Mouse (Mus musculus) left cerebral cortex, adult 11 months (tissue): ENCODE data around the gene Ephx1.
"Not testable (repeated sequence)": the region's sequence is repeated elsewhere in the genome, so short reads cannot be mapped to it uniquely, and the experiment has no call there.

ENCODE experiments used
- DNase-seq: peaks from one replicate; pipeline ENCODE4 v3.0.0; 2022; ENCODE audit warnings: low spot score

Gene Ephx1

DNA sequence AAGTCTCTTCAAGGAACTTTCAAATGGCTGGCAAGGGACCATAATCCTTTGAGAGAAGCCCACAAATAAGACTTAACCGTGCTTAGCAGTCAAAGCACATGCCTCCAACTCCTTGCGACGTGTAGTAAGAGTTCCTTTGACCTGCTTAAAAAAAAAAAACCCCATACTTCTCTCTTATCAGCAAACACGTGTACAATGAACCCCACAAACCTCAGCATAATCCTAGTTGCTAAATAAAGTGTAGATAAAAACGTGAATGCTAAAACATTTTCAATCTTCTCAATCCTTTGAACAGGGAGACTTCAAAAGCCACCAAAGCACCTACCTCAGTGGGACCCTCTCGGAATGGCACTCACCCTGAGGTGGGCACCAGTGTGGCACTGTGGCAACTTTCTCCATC, 7.3 kb downstream of the Ephx1 start:
- DNase-seq, result no peak

DNA sequence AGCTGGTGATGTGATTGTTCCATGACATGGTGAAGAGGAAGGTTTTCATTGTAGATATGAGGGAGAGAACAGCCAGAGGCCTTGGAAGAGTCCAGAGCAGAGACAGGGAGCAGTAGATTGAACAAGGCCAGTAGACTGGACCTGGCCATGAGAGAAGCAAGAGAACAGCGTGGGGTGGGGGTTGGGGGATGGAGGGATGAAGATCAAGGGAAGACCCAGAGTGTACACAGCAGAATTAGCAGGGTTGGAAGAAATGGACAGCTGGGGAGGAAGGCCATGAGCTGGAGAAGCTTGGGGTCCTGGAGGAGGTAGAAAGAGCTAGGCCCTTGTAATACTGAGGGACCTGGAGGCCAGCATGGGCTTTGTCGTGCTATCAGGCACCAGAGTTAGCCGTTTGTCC, 8.3 kb downstream of the Ephx1 start:
- DNase-seq, result no peak

GRCm38 (mm10) chr1:181011601-181012000, 9.1 kb downstream of the Ephx1 start:
- DNase-seq, result no peak

DNA sequence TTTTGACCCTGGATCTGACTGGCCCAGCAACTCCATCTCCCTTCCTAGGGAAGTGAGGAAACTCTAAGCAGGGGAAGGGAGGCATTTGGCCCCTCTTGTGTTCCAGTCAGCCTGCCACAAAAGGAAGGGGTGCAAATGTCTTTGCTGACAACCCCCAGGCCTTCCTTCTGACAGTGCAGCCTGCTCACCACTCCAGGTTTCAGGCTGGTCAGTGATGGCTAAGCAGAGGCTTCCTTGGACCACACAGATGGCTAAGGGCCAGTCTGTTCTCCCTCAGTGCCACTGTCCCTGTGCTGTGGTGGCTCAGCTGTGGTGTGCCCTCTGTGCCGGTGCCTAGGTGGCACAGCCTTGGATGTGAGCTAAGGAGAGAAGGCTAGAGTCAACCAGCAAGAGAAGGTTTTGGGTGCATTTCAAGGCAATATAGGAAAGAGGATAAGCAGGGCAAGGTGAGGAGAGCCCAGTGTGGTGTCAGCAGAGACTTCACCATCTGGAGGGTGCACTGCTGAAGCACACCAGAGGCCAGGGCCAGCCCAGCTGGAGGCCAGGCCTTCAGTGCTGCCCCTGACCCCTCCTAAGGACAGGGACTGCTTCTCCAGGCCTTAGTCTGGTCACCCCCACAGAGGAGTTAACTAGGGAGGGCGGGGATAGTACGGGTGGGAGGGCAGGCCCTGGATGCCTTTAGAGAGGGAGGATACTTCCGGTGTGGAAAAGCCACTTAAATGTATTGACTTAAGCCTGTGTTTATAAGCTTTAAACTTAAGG, 10.4 kb downstream of the Ephx1 start:
- no peak for DNase-seq

DNA sequence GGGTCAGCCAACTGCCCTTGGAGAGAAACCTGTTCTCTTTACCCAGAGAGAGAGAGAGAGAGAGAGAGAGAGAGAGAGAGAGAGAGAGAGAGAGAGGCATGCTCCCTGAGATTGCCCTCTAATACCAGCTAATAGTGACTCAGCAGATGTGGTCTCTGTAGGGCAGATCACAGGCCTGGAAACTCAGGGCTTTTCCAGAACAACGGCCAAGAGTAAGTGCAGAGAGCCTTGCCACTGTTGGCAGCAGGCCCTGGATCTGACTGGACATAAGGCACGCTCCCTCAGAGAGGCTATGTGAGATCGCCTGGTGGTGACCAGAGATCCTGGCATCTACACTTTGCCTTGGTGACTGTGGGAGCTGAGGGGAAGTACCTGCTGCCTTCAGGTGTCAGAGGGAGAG, 10.9 kb downstream of the Ephx1 start:
- no peak for DNase-seq

DNA sequence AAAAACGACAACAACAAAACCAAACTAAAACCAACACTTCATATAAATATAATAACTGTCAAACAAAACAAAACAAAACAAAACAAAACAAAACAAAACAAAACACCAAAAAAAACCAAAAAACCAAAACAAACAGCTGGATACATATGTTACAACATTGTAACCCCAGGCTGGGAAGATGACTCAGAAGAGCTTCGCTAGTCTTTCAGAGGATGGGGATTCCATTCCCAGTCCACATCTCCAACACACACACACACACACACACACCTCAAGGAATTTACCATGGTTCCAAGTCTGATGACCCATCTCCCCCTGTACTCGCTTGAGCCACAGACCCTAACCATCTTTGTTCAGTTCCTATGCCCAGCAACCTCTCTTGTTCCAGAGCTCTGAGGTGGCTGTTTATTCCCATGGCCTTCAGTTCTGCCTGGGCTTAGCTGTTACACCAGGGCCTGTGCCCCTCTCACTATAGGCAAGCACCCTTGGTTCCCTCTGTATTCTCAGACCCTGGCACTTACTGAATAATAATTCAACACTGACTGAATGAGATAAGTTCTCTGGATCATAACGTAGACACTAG, 11.6 kb downstream of the Ephx1 start:
- DNase-seq, result no peak

DNA sequence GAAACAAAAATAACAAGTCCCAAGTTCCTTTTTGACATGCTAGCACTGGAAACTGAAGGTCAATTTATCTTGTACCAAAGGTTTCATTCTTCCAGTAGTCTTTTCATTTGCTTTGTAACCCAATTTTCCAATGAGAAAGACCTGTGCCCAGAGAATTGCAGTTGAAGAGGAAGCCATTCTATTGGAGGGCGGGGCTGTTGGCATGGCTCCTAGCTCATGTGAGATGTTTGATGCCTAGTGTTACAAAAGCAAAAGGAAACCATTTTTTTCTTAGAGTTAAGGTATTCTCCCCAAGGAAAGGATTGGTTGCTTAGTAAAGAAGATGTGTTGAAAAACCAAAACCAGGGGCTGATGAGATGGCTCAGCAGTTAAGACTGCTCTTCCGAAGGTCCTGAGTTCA, 12.4 kb downstream of the Ephx1 start:
- DNase-seq, result no peak

GRCm38 (mm10) chr1:181007831-181008230, 12.9 kb downstream of the Ephx1 start:
- DNase-seq, result no peak

DNA sequence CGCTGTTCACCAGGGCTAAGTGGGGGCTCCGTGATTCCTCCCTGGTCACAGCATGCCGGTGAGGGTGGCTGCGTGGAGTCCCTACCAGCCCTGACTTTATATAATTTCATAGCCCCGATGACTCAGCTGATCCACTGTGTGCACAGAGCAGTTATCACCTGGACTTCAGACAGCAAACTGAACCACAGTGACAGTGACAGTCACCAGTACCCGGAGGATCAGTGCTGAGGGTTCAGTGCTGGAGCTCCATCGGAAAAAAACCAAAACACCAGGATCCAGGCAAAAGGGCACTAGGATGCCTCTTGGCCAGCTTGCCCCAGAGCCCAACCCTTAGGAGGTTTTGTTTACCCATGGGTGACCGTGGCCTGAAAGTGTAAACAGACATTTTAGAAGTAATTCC, 15.4 kb downstream of the Ephx1 start:
- DNase-seq, result no peak

- no peak for DNase-seq
These were observed 16.9 kb downstream of the Ephx1 start for GRCm38 (mm10) chr1:181003790-181004189.

DNA sequence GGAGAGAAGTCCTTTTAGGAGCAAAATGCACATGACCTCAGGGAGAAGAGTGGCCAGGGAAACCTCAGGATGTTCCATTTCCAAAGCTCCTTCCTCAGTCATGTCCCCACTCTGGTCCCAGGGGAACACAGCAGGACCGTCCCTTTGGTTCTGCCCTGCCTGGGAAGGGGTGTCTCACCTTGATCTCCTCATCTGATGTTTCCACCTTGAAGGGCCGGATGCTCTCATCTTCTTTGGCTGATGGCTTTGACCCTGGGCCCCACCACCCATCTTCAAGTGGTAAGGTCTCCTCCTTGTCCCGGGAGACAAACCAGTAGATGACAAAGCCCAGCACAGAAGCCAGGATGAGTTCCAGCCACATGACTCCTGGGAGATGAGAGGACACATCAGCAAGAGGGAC, 19.1 kb downstream of the Ephx1 start:
- DNase-seq, result no peak

GRCm38 (mm10) chr1:181001217-181001616, 19.5 kb downstream of the Ephx1 start:
- DNase-seq, result no peak

GRCm38 (mm10) chr1:181000501-181001092, 20.1 kb downstream of the Ephx1 start:
- DNase-seq, result no peak

GRCm38 (mm10) chr1:180992142-180992541, 28.6 kb downstream of the Ephx1 start:
- DNase-seq, result no peak

DNA sequence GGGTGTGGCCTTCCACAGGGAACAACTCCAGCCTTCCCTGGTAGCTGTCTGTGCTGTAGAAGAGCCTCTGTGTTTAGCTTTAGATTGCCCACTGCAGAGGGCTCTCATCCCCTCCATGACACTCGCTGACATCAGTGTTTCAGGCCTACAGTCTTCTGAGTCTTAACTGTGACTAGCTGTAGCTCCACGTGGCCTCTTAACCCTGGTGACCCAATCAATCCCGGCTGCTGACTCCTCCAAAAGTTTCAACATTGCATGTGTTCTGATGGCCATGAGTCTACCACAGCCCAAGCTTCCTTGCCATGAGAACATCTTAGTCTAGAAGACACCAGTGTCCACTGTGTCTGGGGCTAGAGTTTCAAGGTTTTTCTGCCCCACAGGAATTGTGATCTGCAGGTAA, 30.0 kb downstream of the Ephx1 start:
- no peak for DNase-seq

DNA sequence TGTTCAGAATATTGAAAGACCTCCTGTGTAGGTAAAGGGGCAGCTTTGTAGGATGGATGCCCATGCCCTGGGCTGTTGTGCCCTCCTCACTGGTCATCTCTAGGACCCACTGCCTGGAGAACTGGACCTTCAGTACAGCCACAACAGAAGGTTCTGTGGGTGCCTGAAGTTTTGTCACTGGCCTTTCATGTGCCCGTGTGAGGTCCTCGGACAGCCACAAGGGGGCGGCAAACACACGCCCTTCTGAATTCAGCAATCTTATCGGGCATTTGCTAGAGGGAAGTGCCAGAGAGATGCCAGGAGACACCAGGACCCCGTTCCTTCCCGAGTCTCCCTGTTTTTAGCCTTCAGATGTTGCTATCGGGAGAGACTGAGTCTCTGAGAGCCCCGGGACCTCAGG, 32.9 kb downstream of the Ephx1 start:
- DNase-seq, result no peak

GRCm38 (mm10) chr1:180986701-180987100, 34.0 kb downstream of the Ephx1 start:
- DNase-seq, result no peak

- DNase-seq, result not testable (repeated sequence)
These were observed 39.2 kb downstream of the Ephx1 start for GRCm38 (mm10) chr1:180981298-180982046.

DNA sequence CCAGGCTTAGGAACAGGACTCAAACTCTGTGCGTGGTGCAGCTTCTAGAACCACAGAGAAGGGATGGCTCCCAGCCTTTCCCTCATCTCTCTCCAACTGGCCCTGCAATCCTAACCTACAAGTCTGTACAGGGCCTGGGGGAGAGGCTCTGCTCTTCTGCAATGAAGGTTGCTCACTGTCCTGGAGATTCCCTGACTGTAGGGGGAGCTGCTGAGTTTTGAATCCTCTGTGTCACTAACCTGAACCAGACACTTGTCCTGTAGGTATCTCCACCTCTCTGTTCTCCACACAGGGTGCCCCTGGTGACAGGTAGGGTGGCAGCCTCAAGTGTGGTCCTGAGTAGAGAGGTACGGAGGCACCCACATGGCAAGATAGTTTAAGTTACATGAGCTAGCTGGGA, 40.2 kb downstream of the Ephx1 start:
- DNase-seq, result no peak

DNA sequence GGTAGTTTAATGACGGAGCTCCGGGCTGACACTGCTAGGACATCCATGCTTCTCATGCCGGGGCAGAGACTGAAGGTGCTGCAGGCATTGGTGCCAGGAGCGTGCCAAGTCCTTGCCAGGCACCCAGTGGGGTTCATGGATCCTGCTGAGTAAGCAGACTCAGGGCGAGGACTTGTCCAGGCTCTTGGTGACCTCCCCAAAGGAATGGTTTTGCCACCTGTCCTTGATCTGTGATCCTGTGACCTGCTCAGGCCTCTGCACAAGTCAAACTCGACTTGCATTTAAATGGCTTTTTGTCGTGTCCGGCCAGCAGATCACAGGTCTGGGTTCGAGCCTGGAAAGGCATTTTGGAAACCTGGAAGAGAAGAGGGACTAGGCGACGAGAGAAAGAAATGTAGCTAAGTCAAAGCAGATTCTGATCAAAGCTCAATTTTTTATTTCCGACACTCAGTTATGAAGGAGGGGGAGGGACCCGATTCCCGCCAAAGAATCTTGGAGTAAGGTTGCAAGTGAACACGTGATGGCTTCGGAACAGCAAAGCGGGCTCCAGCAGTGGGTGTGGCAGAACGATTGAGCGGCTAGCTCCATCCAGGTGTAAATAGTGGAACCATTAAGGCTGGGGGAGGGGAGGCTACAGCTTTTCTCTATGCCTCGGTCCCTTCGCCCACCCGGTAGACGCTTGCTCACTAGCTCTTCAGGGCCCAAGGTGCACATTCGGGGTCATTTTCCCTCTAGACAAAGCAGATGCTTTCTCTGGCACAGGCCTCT, 41.0 kb downstream of the Ephx1 start:
- no peak for DNase-seq

- no peak for DNase-seq
These were observed 44.5 kb downstream of the Ephx1 start for GRCm38 (mm10) chr1:180976110-180976679.
